Mouse (Mus musculus): ENCODE measurements around the gene Nell2. TPM values are rescaled to one million over a fixed set of nuclear protein-coding genes. Genes with fewer than 3 reads are reported as not detected.

The Nell2 gene
- polyA plus RNA-seq, 1 experiment: 0.04 TPM

DNA sequence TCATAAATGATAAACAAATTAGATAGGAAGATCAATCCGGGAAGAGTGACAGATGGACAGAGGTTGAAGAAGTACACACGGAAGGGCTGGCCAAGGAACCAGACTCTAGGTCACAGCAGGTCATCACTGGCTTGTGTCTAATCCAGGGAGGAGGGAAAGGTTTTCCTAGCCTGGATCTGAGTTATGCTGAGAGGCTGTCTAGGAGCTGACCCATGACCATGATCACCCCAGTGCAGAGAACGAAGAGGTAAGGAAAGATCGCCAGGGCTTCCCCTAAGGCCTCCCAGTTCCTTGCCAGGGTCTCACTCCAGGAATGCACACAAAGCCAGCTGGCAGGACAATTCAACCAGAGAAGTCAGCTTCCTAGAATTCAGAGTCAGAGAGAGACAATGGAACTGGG, 139.4 kb downstream of the Nell2 start:
- Histone ChIP-seq H3K79me2 (ENCODE audit: control insufficient read depth, insufficient read depth) (no peaks in the 10 kb centered on the region), H3K27me3 (ENCODE audit: control insufficient read depth, insufficient read depth, insufficient read length) (no peaks in the 10 kb centered on the region), H3K4me3 (no peak overlapping the region), H3ac (ENCODE audit: control insufficient read depth, insufficient read length) (no peak overlapping the region), H3K4me2 (ENCODE audit: low read depth) (no peak overlapping the region), H3K36me3 (ENCODE audit: control insufficient read depth, insufficient read depth) (no peaks in the 10 kb centered on the region)
- TF ChIP-seq MYOG (IDR thresholded peaks at IDR 0.05; ENCODE audit: control insufficient read depth in 1 of 3, insufficient read depth in 1 of 3, insufficient read length in 2 of 3, low read depth in 2 of 3): no peak
- no peak for TF ChIP-seq MYOD1 (IDR thresholded peaks at IDR 0.05; ENCODE audit: control insufficient read depth in 1 of 3, insufficient read length in 2 of 3, low read depth in 2 of 3)
- TF ChIP-seq POLR2AphosphoS2 (IDR thresholded peaks at IDR 0.05; ENCODE audit: insufficient read length, low read depth): no peak
- no peak for TF ChIP-seq E2F4 (IDR thresholded peaks at IDR 0.05; ENCODE audit: insufficient read depth)
- TF ChIP-seq POLR2A (IDR thresholded peaks at IDR 0.05; ENCODE audit: insufficient read length, low read depth): no peak
- TF ChIP-seq TCF3 (IDR thresholded peaks at IDR 0.05; ENCODE audit: insufficient read length, low read depth): no peak
- no peak for TF ChIP-seq REST (IDR thresholded peaks at IDR 0.05; ENCODE audit: insufficient read depth, insufficient read length)
- no peak for TF ChIP-seq TCF12 (IDR thresholded peaks at IDR 0.05; ENCODE audit: insufficient read depth, poor library complexity, severe bottlenecking)
- no peak for TF ChIP-seq SRF (IDR thresholded peaks at IDR 0.05; ENCODE audit: control insufficient read depth, insufficient read length, low read depth)
- no peak for TF ChIP-seq MAX (IDR thresholded peaks at IDR 0.05; ENCODE audit: low read depth)
- no peak for TF ChIP-seq USF1 (IDR thresholded peaks at IDR 0.05; ENCODE audit: low read depth)
- TF ChIP-seq CEBPB (IDR thresholded peaks at IDR 0.05; ENCODE audit: insufficient read depth, poor library complexity, severe bottlenecking): no peak

DNA sequence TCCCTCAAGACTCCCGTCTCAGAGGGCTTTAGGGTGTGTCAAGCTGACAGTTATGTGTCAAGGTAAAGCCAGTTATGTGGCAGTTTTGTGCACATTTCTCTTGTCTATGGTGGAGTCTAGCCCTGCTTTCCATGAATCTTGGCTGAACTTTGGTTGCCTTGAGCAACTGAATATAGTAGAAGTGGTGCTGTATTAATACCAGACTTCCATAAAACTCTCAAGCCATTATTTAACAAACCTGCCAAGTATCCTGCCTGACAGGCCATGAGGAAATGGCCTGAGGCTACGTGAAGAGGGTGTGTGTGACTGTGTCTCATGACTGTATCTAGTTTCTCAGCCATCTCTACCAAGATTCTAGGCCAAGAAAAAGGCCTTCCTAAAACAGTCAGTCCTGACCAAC, 147.5 kb downstream of the Nell2 start:
- no peak overlapping the region for H3K4me3 ChIP-seq
- H3K79me2 ChIP-seq (ENCODE audit: control insufficient read depth, insufficient read depth): no peaks in the 10 kb centered on the region
- H3ac ChIP-seq (ENCODE audit: control insufficient read depth, insufficient read length): no peak overlapping the region
- no peaks in the 10 kb centered on the region for H3K36me3 ChIP-seq (ENCODE audit: control insufficient read depth, insufficient read depth)
- no peak overlapping the region for H3K4me2 ChIP-seq (ENCODE audit: low read depth)
- no peaks in the 10 kb centered on the region for H3K27me3 ChIP-seq (ENCODE audit: control insufficient read depth, insufficient read depth, insufficient read length)
- TF ChIP-seq SRF (IDR thresholded peaks at IDR 0.05; ENCODE audit: control insufficient read depth, insufficient read length, low read depth) (no peak), REST (IDR thresholded peaks at IDR 0.05; ENCODE audit: insufficient read depth, insufficient read length) (no peak), USF1 (IDR thresholded peaks at IDR 0.05; ENCODE audit: low read depth) (no peak), CEBPB (IDR thresholded peaks at IDR 0.05; ENCODE audit: insufficient read depth, poor library complexity, severe bottlenecking) (no peak), TCF3 (IDR thresholded peaks at IDR 0.05; ENCODE audit: insufficient read length, low read depth) (no peak), E2F4 (IDR thresholded peaks at IDR 0.05; ENCODE audit: insufficient read depth) (no peak)

GRCm38 (mm10) chr15:95370720-95371395, 157.5 kb downstream of the Nell2 start:
- no peak overlapping the region for H3ac ChIP-seq (ENCODE audit: control insufficient read depth, insufficient read length)
- H3K4me2 ChIP-seq (ENCODE audit: low read depth): peak overlapping the region; percentile 61
- H3K79me2 ChIP-seq (ENCODE audit: control insufficient read depth, insufficient read depth): no peaks in the 10 kb centered on the region
- H3K36me3 ChIP-seq (ENCODE audit: control insufficient read depth, insufficient read depth): no peaks in the 10 kb centered on the region
- H3K27me3 ChIP-seq (ENCODE audit: control insufficient read depth, insufficient read depth, insufficient read length): no peaks in the 10 kb centered on the region
- TF ChIP-seq MYOG (IDR thresholded peaks at IDR 0.05; ENCODE audit: control insufficient read depth in 1 of 3, insufficient read depth in 1 of 3, insufficient read length in 2 of 3, low read depth in 2 of 3) (peak in 1 of 3 experiments; percentile 13), REST (IDR thresholded peaks at IDR 0.05; ENCODE audit: insufficient read depth, insufficient read length) (no peak), USF1 (IDR thresholded peaks at IDR 0.05; ENCODE audit: low read depth) (no peak), MYOD1 (IDR thresholded peaks at IDR 0.05; ENCODE audit: control insufficient read depth in 1 of 3, insufficient read length in 2 of 3, low read depth in 2 of 3) (peak in 2 of 3 experiments; percentile 21 to 25), SRF (IDR thresholded peaks at IDR 0.05; ENCODE audit: control insufficient read depth, insufficient read length, low read depth) (peak; percentile 60), MAX (IDR thresholded peaks at IDR 0.05; ENCODE audit: low read depth) (no peak), POLR2AphosphoS2 (IDR thresholded peaks at IDR 0.05; ENCODE audit: insufficient read length, low read depth) (no peak), E2F4 (IDR thresholded peaks at IDR 0.05; ENCODE audit: insufficient read depth) (no peak), TCF12 (IDR thresholded peaks at IDR 0.05; ENCODE audit: insufficient read depth, poor library complexity, severe bottlenecking) (no peak), TCF3 (IDR thresholded peaks at IDR 0.05; ENCODE audit: insufficient read length, low read depth) (no peak)
- no peak overlapping the region for H3K4me3 ChIP-seq

DNA sequence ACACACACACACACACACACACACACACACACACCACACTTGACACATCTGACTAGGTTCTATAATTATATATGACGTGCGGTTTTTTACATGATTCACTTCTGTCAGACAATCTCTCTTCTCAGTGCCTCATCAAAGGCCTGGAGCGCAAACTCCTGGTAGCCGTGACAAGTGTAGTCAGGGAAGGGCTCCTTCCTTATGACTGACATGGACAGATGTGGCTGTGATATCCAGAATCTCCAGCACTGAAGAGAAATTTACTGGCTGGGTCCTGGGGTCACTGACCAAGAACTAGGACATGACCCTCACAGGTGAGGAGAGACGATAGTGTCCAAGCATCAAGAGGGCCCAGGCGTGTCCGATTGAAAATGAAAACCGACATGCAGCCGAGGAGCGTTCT, 160.2 kb downstream of the Nell2 start:
- TF ChIP-seq TCF3 (IDR thresholded peaks at IDR 0.05; ENCODE audit: insufficient read length, low read depth) (peak; percentile 13), POLR2A (IDR thresholded peaks at IDR 0.05; ENCODE audit: insufficient read length, low read depth) (no peak), POLR2AphosphoS2 (IDR thresholded peaks at IDR 0.05; ENCODE audit: insufficient read length, low read depth) (no peak), USF1 (IDR thresholded peaks at IDR 0.05; ENCODE audit: low read depth) (no peak), E2F4 (IDR thresholded peaks at IDR 0.05; ENCODE audit: insufficient read depth) (no peak), REST (IDR thresholded peaks at IDR 0.05; ENCODE audit: insufficient read depth, insufficient read length) (no peak), MYOG (IDR thresholded peaks at IDR 0.05; ENCODE audit: control insufficient read depth in 1 of 3, insufficient read depth in 1 of 3, insufficient read length in 2 of 3, low read depth in 2 of 3) (no peak), CEBPB (IDR thresholded peaks at IDR 0.05; ENCODE audit: insufficient read depth, poor library complexity, severe bottlenecking) (no peak), SRF (IDR thresholded peaks at IDR 0.05; ENCODE audit: control insufficient read depth, insufficient read length, low read depth) (no peak), TCF12 (IDR thresholded peaks at IDR 0.05; ENCODE audit: insufficient read depth, poor library complexity, severe bottlenecking) (no peak), MAX (IDR thresholded peaks at IDR 0.05; ENCODE audit: low read depth) (no peak), MYOD1 (IDR thresholded peaks at IDR 0.05; ENCODE audit: control insufficient read depth in 1 of 3, insufficient read length in 2 of 3, low read depth in 2 of 3) (peak in 2 of 3 experiments; percentile 85 to 89)
- no peaks in the 10 kb centered on the region for H3K27me3 ChIP-seq (ENCODE audit: control insufficient read depth, insufficient read depth, insufficient read length)
- no peak overlapping the region for H3ac ChIP-seq (ENCODE audit: control insufficient read depth, insufficient read length)
- H3K4me2 ChIP-seq (ENCODE audit: low read depth): no peak overlapping the region
- H3K79me2 ChIP-seq (ENCODE audit: control insufficient read depth, insufficient read depth): no peaks in the 10 kb centered on the region
- no peak overlapping the region for H3K4me3 ChIP-seq
- no peaks in the 10 kb centered on the region for H3K36me3 ChIP-seq (ENCODE audit: control insufficient read depth, insufficient read depth)
